Mouse (Mus musculus): ENCODE measurements around the gene Padi2.
A peak's percentile ranks its signal among the peaks of the same experiment; 100 is the strongest.

The Padi2 gene

GRCm38 (mm10) chr4:140925648-140926047 lies 19.5 kb downstream of the Padi2 start:
- DNase-seq = no peak

- DNase-seq = no peak
Observed at GRCm38 (mm10) chr4:140928349-140928748, 22.2 kb downstream of the Padi2 start.

GRCm38 (mm10) chr4:140929745-140930144 lies 23.6 kb downstream of the Padi2 start:
- no peak for DNase-seq

- peak; percentile 59 for DNase-seq
Observed at GRCm38 (mm10) chr4:140930900-140931470, 24.8 kb downstream of the Padi2 start.

GRCm38 (mm10) chr4:140935643-140936042 lies 29.5 kb downstream of the Padi2 start:
- DNase-seq = no peak

- DNase-seq = peak; percentile 77
Observed at GRCm38 (mm10) chr4:140944356-140944755, 38.2 kb downstream of the Padi2 start.

GRCm38 (mm10) chr4:140944961-140945442 lies 38.9 kb downstream of the Padi2 start:
- DNase-seq = peak; percentile 89

- peak; percentile 58 for DNase-seq
Observed at GRCm38 (mm10) chr4:140945571-140945970, 39.4 kb downstream of the Padi2 start.

GRCm38 (mm10) chr4:140946048-140946447 lies 39.9 kb downstream of the Padi2 start:
- no peak for DNase-seq

GRCm38 (mm10) chr4:140946580-140947205 lies 40.5 kb downstream of the Padi2 start:
- no peak for DNase-seq

GRCm38 (mm10) chr4:140947487-140948440 lies 41.6 kb downstream of the Padi2 start:
- no peak for DNase-seq

GRCm38 (mm10) chr4:140948481-140948880 lies 42.3 kb downstream of the Padi2 start:
- DNase-seq = peak; percentile 74

- DNase-seq = peak; percentile 68
Observed at GRCm38 (mm10) chr4:140949052-140949451, 42.9 kb downstream of the Padi2 start.

- DNase-seq = peak; percentile 52
Observed at GRCm38 (mm10) chr4:140949616-140950015, 43.5 kb downstream of the Padi2 start.

GRCm38 (mm10) chr4:140950574-140950973 lies 44.4 kb downstream of the Padi2 start:
- DNase-seq = no peak

GRCm38 (mm10) chr4:140951861-140952641 lies 45.9 kb downstream of the Padi2 start:
- DNase-seq = peak; percentile 56

- DNase-seq = no peak
Observed at GRCm38 (mm10) chr4:140957131-140957702, 51.1 kb downstream of the Padi2 start.

- peak; percentile 88 for DNase-seq
Observed at GRCm38 (mm10) chr4:140957725-140958124, 51.6 kb downstream of the Padi2 start.

GRCm38 (mm10) chr4:140958319-140958718 lies 52.2 kb downstream of the Padi2 start:
- DNase-seq = no peak

- no peak for DNase-seq
Observed at GRCm38 (mm10) chr4:140959128-140959679, 53.1 kb downstream of the Padi2 start.

GRCm38 (mm10) chr4:140959715-140960479 lies 53.8 kb downstream of the Padi2 start:
- no peak for DNase-seq

Data from thymus, postnatal 14 days (tissue).